Mouse (Mus musculus) heart, adult 2 months (tissue): ENCODE results near the gene A1bg.

ENCODE experiments used
- CTCF ChIP-seq: fragments of 200-600 bp; IDR thresholded peaks from 2 replicates; pipeline ENCODE4 v1.8.1; 2022; ENCODE audit warnings: antibody characterized with exemption, mild to moderate bottlenecking, moderate library complexity
- EP300 ChIP-seq: fragments of 200-500 bp; IDR thresholded peaks from 2 replicates; pipeline ENCODE4 v1.6.1; 2011; ENCODE audit warnings: low read depth, low read length, control low read depth; ENCODE audit not compliant: insufficient read depth

DNA sequence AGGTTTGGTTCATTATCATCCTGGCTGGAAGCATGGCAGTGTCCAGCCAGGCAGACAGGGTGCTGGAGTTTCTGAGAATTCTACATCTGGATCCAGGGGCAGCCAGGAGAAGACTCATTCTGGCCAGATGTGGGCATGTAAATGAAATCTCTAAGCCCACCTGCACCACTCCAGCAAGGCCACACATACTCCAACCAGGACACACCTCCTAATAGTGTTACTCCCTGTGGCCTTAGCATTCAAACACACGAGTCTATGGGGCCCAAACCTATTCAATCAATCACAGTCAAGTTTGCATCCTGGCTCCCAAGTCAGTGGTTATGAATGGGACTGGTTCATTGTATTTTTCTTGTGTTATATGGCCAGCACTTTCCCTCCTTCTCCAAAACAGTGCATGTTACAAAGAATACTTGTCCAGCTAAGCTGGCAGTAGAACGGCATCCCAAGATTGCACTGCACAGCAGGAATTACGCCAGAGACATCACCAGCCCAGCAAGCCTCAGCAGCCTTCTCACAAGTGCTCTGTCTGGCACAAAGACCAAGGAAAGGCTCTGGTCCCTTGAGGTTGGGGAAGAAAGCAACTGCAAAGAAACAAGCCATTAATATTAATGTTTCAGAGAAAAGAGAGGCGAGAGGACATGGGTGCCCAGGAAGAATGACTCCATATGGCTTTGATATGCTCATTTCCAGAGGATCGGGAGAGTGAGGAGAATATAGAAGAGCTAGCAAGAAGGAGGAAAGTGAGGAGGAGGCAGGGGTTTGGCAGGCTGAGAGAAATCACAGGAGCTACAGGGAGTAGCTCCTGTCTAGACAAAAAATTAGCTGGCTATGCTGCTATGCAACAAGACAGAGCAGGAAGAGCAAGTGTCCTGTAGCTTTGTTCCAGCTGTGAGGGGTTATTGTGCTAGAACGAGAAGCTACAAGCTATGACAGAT lies 18.8 kb downstream of the A1bg start:
- TF ChIP-seq CTCF (no peak), EP300 (no peak)
